Mouse (Mus musculus) heart, postnatal 14 days (tissue): ENCODE data around the gene Cd300lg. TPM values are rescaled to one million over a fixed set of nuclear protein-coding genes. Genes with fewer than 3 reads are reported as not detected.

Source experiments
- DNase-seq, 2 experiments: peaks; one replicate each; pipeline ENCODE4 v3.0.0; 2021 to 2022
- intact Hi-C: fragments of 180-260 bp; cut with DNase I; formaldehyde crosslinking; loops from one replicate; pipeline ENCODE4 v1.15.1; 2025
- total RNA-seq, 2 experiments: library from RNA; stranded (reverse); gene quantifications; 2 replicates each; pipeline ENCODE4 v1.2.3; 2021

The Cd300lg gene
- total RNA-seq, 2 experiments from 2014 or later: 61.8 to 69.1 TPM

DNA sequence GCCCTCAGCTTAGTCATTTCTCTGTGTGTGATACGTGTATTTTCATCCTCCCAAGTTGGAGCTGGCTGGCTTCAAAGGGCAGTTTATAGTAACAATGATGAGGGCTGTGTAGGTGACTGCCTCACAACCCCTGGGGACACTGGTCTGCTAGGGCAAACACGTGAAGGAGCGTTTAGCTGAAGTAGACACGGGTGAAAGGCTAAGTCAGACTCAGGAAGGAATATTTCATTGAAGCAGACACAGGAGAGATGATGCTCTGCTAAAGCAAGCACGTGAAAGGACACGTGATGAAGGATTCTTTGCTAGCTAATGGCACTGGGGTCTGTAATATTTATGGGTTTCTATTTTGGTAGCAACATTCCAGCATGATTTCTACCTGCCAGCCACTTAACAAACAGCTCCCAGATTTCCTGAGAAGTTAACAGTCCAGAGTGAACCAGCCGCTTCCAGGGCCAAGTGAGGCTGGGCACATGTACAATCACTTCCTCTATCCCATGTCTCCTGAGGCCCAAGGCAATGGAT lies 3.4 kb downstream of the Cd300lg start:
- intact Hi-C loops: no loop called here
- no peak for DNase-seq

DNA sequence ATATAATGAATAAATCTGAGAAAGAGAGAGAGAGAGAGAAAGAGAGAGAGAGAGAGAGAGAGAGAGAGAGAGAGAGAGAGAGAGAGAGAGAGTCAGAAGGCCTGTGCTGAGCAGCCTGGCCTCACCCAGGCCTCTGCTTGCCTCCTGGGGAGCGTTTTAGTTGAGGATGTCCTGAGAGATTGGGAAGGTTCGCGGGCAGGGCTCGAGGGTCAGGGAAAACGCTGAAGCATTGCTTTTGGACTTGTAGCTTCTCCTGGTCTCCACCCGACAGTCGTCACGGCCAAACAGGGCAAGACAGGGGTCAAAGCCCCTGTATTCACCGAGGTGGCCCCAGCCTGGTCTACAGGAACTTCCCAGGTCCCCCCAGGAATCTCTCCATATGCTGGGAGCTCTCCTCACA lies 5.3 kb downstream of the Cd300lg start:
- no peak for DNase-seq

DNA sequence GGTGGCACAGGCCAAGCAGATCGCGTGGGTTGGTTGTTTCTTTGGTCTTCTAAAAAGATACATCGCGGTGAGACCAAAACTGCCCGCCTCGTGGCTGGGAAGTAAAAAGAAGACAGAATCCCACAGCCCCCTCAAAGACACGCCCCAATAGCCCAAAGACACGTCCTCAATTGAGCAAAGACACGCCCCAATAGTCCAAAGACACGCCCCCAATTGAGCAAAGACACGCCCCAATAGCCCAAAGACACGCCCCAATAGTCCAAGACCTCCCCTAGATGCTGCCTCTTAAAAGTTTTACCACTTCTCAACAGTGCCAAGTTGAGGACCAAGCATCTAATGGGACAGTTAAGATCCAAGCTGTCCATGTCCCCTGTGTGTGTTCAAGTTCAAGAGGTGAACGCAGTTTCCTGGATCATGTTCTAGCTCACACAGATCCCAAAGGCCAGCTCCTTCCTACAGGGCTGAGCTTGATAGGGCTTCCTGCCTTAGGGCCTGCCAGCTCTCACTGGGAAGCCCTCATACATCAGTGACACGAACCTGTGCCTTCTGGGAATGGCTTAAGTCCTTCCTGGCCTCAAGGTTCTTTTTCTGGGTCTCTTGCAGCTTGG lies 8.7 kb downstream of the Cd300lg start:
- peak in 1 of 2 experiments; percentile 43 for DNase-seq
- intact Hi-C loops: no loop called here

More for the DNA sequence above, 5.3 kb downstream of the Cd300lg start:
- intact Hi-C loops: no loop called here

DNA sequence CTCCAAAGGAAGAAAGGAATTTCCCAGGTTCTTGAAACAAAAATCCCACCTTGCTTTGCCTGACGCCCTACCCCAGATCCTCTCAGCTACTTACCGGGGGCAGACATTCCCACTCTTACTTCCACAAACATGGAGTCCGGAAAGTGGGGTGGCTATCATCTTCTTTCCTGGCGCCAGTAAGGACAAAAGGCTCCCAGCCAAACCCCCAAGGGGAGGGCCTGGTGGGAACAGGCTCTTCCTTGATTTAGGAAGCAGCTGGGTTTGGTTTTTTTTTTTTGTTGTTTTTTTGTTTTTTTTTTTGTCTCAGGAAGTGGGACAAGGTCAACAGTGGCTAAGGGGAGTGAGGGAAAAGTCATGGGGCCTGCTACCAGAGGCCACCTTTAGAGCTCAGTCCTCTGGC lies 10.2 kb downstream of the Cd300lg start:
- intact Hi-C loops: no loop called here
- DNase-seq: peak; percentile 73 to 83

GRCm38 (mm10) chr11:102051954-102052353 lies 10.6 kb downstream of the Cd300lg start:
- DNase-seq: peak; percentile 47 to 61
- intact Hi-C loops: loop anchor here (2.0 kb wide), 1 partner anchor 65 kb away; the partner anchor contains the start of gene Dusp3

DNA sequence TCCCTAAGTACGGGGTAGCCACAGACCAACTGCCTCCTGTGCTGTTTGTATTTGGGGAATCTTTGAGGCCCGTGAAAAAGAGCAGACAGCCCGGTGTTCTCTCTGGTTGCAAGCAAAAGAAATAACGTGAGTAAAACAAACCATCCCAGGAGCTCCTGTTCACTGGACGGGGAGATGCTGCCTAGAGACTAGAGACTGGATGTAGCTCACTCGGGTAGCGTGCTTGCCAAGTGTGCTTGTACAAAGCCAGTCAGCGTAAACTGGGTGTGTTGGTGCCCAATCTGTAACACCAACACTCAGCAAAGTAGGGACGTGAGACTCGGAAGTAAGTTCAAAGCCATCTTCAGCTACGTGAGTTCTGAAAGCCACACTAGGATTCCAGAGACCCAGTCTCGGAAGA lies 11.4 kb downstream of the Cd300lg start:
- no peak for DNase-seq
- intact Hi-C loops: loop anchor here (2.0 kb wide), 1 partner anchor 66 kb away; the partner anchor contains the start of gene Dusp3

GRCm38 (mm10) chr11:102053183-102053582 lies 11.9 kb downstream of the Cd300lg start:
- intact Hi-C loops: loop anchor here (2.0 kb wide), 1 partner anchor 66 kb away; the partner anchor contains the start of gene Dusp3
- peak; percentile 39 to 57 for DNase-seq

DNA sequence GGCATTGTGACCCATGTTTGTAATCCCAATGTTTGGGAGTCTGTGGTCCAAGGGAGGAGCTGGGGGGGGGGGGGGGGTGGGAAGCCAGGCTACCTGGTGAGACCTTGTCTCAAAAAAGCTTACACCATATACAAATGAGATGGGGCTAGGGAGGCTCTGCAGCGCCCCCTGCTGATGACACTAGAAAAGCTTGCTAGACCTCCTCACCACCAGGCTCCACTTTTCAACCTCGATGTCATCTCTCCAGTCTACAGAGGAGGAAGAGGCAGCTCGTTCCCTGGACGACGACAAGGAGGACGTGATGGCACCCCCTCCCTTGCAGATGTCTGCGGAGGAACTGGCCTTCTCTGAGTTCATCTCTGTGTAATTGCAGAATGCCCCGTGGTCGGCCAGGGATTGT lies 12.5 kb downstream of the Cd300lg start:
- DNase-seq: peak; percentile 61 to 68
- intact Hi-C loops: loop anchor here (2.0 kb wide), 1 partner anchor 67 kb away; the partner anchor contains the start of gene Dusp3

DNA sequence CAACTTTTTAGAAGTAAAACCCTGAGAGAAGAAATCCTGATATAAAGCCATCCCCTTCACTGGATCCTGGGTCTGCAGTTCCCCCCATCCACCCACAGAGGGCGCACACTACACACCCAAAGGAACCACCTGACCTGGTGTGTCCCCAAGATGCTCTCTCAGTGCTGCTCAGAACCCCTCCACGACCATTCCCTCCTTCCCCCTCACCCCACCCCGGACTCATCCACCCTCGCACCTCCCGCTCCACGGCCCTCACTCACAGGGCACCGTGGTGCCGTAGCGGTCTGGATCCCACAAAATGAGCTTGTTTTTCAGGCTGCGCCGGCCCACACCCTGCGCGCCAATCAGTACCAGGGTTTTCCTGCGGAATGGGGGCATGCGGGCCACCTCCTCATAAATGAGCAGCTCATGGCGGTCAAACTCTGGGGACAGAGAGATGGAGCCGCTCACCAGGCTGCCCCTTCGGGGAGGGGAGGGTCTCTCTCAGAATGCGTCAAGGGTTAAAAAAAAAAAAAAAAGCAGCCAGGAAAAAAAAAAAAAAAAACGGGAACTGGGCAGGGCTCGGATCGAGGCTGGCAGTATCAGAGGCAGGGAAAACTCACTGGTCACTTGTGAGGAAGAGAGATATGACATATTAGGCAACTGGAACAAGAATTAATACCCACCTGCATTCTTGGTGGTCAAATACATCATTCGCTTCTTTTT lies 20.1 kb downstream of the Cd300lg start:
- intact Hi-C loops: loop anchor here (2.0 kb wide), 3 partner anchors 27 to 77 kb away; partner anchors contain the start of gene Mpp2
- peak; percentile 80 to 83 for DNase-seq

- intact Hi-C loops: loop anchor here (2.0 kb wide), 3 partner anchors 27 to 77 kb away; partner anchors contain the start of gene Mpp2
- DNase-seq: no peak
These were observed 20.7 kb downstream of the Cd300lg start for GRCm38 (mm10) chr11:102061941-102062473.

GRCm38 (mm10) chr11:102063076-102063475 lies 21.8 kb downstream of the Cd300lg start:
- intact Hi-C loops: no loop called here
- no peak for DNase-seq

DNA sequence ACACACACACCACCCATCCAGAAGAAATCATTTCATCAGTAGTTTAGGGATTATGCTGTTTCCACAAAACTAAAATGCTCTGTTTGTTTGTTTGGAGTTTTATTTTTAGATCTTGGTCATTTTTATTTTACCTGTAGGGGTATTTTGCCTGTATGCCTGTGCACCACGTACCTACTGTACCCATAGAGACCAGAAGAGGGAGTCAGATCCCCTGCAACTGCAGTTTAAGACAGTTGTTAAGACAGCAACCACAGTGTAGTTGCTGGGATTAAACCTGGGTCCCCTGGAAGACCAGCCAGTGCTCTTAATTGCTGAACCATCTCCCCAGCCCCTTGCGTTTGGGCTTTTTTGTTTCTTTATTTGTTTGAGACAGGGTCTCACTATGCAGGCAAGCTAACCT lies 27.7 kb downstream of the Cd300lg start:
- intact Hi-C loops: no loop called here
- no peak for DNase-seq

DNA sequence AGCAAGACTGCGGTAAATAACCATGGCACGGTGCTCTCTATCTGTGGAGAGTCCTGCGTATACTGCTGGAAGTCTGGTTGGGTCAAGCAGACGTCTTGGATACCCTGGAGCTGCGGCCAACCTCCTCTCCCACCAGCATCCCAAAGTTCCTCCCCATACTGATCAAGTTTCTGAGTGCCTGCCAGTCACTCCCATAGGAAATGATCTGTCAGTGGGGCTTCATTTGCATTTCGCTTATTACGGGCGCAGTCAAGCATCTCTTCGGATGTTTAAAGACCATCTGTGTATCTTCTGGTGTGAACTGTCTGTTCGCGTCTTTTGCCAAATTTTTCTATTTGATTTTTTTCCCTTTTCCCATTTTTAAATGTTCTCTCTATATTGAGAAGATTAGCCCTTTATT lies 28.3 kb downstream of the Cd300lg start:
- no peak for DNase-seq
- intact Hi-C loops: no loop called here

DNA sequence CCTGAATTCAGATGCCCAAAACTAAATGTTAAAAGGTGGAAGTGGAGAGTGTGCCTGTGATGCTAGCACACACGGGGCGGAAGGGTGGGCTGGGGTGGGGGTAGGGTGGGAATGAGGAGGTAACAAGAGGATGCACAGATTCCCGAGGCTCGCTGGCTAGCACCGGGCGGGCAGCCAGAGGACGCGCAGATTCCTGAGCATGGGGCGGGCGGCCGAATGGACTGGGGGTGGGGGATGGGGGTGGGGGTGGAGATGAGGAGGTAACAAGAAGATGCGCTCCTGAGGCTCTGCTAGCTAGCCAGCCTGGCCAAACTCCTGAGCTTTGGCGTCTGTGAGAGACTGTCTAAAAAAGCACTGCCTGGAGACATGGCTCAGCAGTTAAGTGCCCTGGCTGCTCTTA lies 29.1 kb downstream of the Cd300lg start:
- no peak for DNase-seq
- intact Hi-C loops: no loop called here

- no peak for DNase-seq
- intact Hi-C loops: no loop called here
These were observed 31.4 kb downstream of the Cd300lg start for GRCm38 (mm10) chr11:102072729-102073128.

DNA sequence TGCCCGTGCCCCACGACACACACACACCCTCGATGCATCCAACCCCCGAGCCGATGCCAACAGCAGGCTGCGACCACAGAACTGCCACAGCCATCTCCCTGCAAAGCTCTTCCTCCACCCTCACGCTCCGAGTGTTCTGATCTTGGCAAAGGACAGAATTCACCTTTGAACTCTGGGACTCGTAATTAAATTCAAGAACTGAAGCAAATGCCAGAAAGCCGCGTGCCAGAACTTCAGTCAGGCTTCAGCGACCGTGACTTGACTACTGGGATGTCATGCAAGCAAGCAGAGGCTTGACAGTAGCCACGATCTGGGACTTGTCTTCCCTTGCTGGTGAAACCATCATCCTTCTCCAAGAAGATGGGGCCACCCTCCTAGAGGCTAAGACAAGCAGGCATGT lies 32.4 kb downstream of the Cd300lg start:
- intact Hi-C loops: no loop called here
- DNase-seq: no peak

- peak; percentile 62 to 70 for DNase-seq
- intact Hi-C loops: no loop called here
These were observed 41.0 kb downstream of the Cd300lg start for GRCm38 (mm10) chr11:102082322-102082721.

GRCm38 (mm10) chr11:102083193-102083592 lies 41.9 kb downstream of the Cd300lg start:
- intact Hi-C loops: no loop called here
- DNase-seq: no peak

- no peak for DNase-seq
- intact Hi-C loops: no loop called here
These were observed 42.9 kb downstream of the Cd300lg start for GRCm38 (mm10) chr11:102084159-102084558.

DNA sequence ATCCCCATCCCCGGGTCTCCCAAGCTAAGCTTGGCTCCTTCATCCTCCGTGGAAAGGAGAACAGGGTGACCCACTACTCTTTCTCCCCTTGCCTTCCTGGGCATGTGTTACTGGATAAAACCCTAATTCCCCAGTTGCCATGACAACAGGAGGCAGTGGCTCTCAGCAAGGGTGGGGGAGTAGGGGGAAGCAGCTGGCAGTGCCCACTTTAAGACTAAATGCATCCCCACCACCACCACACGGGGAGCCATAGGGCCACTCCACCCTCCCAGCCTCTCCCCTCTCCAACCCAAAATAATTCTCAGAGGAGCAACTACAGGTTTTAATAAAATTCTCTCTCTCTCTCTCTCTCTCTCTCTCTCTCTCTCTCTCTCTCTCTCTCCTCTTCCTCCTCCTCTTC lies 45.0 kb downstream of the Cd300lg start:
- intact Hi-C loops: no loop called here
- no peak for DNase-seq

DNA sequence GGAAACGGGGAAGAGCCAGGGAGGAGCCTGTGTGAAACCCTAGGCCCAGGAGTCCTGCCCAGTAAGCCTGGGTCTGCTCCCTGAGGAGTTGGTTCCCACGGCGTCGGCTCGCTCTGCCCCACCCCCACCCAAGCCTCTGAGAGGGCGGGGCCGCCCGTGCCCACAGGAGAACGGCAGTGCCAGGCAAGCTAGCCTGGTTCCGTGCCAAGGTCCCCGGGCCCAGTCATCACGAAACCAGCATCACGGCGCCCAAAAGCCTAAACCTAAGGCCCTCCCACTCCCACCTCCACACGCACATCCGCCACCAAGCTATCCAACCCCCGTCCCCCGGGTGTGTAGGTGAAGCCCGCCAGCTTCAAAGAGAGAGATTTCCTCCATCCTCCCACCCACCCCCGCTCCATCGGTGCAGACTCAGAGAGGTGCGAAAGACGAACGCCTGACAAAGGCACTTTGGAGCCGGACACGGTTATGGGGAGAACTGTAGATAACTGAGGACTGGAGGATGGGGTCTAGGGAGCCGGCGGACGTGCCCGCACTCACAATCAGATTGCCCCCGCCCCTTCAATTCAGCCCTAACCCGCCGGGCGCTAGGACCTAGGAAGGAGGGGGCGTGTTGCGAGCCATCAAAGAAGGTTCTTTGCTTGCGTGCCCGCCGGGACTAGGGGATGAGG lies 45.9 kb downstream of the Cd300lg start:
- intact Hi-C loops: no loop called here

More for the DNA sequence above, 45.9 kb downstream of the Cd300lg start:
- DNase-seq: peak; percentile 53 to 62
